Mouse (Mus musculus): Measurements from ENCODE around the gene Akap8l. TPM values are rescaled to one million over a fixed set of nuclear protein-coding genes. Genes with fewer than 3 reads are reported as not detected.

Akap8l gene
- polyA plus RNA-seq, 1 experiment from 2014 or later: 78.9 TPM

DNA sequence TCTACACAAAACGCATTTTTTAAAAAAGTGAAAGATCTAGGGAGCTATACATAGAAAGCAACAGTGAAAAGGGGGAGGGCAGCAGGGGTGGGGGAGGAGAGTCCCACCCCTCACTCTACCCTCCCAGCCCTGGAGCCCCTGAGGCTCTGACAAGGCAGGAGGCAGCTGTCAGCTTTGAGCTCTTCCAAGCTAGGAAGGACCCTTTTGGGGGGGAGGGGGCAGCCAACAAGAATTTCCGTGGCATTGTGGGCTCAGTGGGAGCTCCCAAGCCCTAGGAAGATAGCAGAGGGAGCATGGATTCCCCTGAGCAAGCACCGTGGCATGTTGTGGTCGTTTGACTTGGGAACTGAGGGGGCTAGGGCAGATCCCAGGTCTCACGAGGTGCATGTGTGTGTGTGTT lies 3.8 kb upstream of the Akap8l start:
- peaks cover 29% of the 10 kb centered on the region for H3K36me3 ChIP-seq (ENCODE audit: control insufficient read depth, insufficient read depth, low read length)
- peaks cover 5% of the 10 kb centered on the region for H3K4me1 ChIP-seq (ENCODE audit: control insufficient read depth, insufficient read depth, low read length)
- H3K9ac ChIP-seq (ENCODE audit: low read length): no peak overlapping the region
- H3K27me3 ChIP-seq (ENCODE audit: control insufficient read depth, insufficient read depth, low read length): no peaks in the 10 kb centered on the region
- no peak for ATAC-seq (ENCODE audit: insufficient read depth, low FRiP score)
- no peaks in the 10 kb centered on the region for H3K9me3 ChIP-seq (replicated peaks; ENCODE audit: control insufficient read depth, low read length)
- WGBS: 76% methylated on average over 5 of the region's 5 CpGs
- H3K4me3 ChIP-seq (replicated peaks; ENCODE audit: low read length): no peak overlapping the region
- no peak overlapping the region for H3K4me2 ChIP-seq (ENCODE audit: low read depth, low read length)
- H3K27ac ChIP-seq (ENCODE audit: low read length): no peak overlapping the region

DNA sequence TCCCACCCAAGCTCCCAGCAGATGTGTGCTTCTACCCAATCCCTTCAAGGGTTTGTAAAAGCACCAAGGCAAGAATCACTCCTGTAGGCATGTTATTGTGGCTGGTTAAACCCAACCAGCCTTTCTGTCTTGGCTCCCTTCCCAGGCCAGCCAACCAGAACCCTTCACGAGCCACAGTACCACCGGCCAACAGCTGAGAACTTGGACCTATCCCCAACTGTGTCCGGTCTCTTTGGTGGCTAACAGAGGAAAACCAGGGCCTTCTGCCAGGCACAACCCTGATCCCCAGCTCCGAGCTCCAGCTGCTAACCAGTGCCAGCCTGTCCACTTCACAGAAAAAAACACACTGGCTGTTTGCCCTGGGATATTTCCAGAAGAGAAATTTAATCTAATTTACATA lies 3.3 kb upstream of the Akap8l start:
- Histone ChIP-seq H3K9me3 (replicated peaks; ENCODE audit: control insufficient read depth, low read length) (no peaks in the 10 kb centered on the region), H3K36me3 (ENCODE audit: control insufficient read depth, insufficient read depth, low read length) (peaks cover 24% of the 10 kb centered on the region), H3K4me3 (replicated peaks; ENCODE audit: low read length) (no peak overlapping the region), H3K4me1 (ENCODE audit: control insufficient read depth, insufficient read depth, low read length) (peaks cover 10% of the 10 kb centered on the region), H3K27me3 (ENCODE audit: control insufficient read depth, insufficient read depth, low read length) (no peaks in the 10 kb centered on the region), H3K4me2 (ENCODE audit: low read depth, low read length) (no peak overlapping the region), H3K9ac (ENCODE audit: low read length) (no peak overlapping the region), H3K27ac (ENCODE audit: low read length) (no peak overlapping the region)
- 77% methylated on average over 4 of the region's 4 CpGs for WGBS
- ATAC-seq (ENCODE audit: insufficient read depth, low FRiP score): no peak

DNA sequence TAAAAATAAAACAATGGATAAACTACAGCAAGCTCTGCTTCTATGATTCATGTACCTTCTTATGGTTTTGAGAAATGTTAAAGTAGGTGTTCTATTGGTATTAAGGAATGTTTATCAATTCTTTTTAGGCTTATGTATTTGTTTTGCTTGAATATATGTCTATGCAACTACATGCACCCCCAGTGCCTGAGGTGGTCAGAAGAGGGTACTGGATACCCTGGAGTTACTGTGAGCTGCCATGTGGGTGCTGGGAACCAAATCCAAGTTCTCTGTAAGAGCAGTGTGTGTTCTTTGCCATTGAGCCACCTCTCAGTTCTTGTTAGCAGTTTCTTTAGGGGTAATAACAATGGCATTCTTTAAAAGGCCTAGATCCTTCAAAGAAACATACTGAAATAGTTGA lies 1.3 kb upstream of the Akap8l start:
- Histone ChIP-seq H3K36me3 (ENCODE audit: control insufficient read depth, insufficient read depth, low read length) (peaks cover 15% of the 10 kb centered on the region), H3K4me2 (ENCODE audit: low read depth, low read length) (no peak overlapping the region), H3K9ac (ENCODE audit: low read length) (no peak overlapping the region), H3K9me3 (replicated peaks; ENCODE audit: control insufficient read depth, low read length) (no peaks in the 10 kb centered on the region), H3K27me3 (ENCODE audit: control insufficient read depth, insufficient read depth, low read length) (no peaks in the 10 kb centered on the region), H3K4me3 (replicated peaks; ENCODE audit: low read length) (no peak overlapping the region), H3K27ac (ENCODE audit: low read length) (no peak overlapping the region), H3K4me1 (ENCODE audit: control insufficient read depth, insufficient read depth, low read length) (peaks cover 15% of the 10 kb centered on the region)
- ATAC-seq (ENCODE audit: insufficient read depth, low FRiP score): no peak

DNA sequence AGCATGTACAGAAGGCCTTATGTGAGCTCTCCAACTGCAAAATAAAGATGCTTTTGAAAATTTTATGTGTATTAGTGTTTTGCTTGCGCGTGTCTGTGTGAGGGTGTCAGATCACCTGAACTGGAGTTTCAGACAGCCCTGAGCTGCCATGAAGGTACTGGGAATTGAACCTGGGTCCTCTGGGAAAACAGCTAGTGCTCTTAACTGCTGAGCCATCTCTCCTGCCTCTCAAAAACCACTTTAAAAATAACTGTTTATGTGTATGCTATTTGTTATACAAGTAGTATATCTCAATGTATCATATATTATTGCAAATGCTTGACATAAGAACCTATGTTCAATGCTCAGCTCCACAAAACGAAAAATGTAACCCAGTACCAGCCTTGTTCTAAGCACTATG lies 862 bp upstream of the Akap8l start:
- no peak overlapping the region for H3K9ac ChIP-seq (ENCODE audit: low read length)
- ATAC-seq (ENCODE audit: insufficient read depth, low FRiP score): no peak
- no peaks in the 10 kb centered on the region for H3K9me3 ChIP-seq (replicated peaks; ENCODE audit: control insufficient read depth, low read length)
- no peak overlapping the region for H3K4me3 ChIP-seq (replicated peaks; ENCODE audit: low read length)
- H3K4me2 ChIP-seq (ENCODE audit: low read depth, low read length): peak overlapping the region; percentile 64; the same call in 1 of the 2 replicates
- H3K27ac ChIP-seq (ENCODE audit: low read length): no peak overlapping the region
- 69% methylated on average over 3 of the region's 3 CpGs for WGBS
- peaks cover 15% of the 10 kb centered on the region for H3K4me1 ChIP-seq (ENCODE audit: control insufficient read depth, insufficient read depth, low read length)
- H3K27me3 ChIP-seq (ENCODE audit: control insufficient read depth, insufficient read depth, low read length): no peaks in the 10 kb centered on the region
- peaks cover 11% of the 10 kb centered on the region for H3K36me3 ChIP-seq (ENCODE audit: control insufficient read depth, insufficient read depth, low read length)

DNA sequence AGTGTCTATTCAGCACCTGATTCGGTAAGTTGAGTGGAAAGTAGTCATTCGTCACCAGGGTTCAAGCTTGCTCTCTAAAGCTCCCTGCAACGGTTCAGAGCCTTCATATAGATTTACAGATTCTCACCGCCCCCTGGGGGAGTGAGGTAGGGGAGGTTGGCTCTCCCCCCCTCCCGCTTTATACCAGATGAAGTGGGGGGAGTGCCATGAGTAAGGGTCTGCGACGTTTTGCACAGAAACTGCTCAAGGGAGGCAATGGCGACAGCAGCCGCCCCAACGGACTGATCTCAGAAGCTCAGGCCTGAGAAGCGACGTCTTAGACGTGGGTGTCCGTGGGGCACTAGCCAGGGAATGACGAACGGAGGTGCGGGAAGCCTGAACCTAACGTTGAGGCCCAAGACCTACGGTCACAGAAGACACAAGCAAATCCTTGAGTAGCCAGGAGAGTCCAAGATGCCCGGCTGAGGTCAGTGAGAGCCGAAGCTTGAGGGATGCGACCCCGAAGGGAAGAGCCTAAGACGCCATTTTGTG lies 491 bp downstream of the Akap8l start:
- peak overlapping the region; percentile 87 for H3K9ac ChIP-seq (ENCODE audit: low read length)
- H3K27me3 ChIP-seq (ENCODE audit: control insufficient read depth, insufficient read depth, low read length): no peaks in the 10 kb centered on the region
- ATAC-seq (ENCODE audit: insufficient read depth, low FRiP score): peak; percentile 10; the same call in 1 of the 2 replicates
- peak overlapping the region; percentile 84 for H3K4me3 ChIP-seq (replicated peaks; ENCODE audit: low read length)
- WGBS: under 1% methylated on average over 24 of the region's 24 CpGs
- no peaks in the 10 kb centered on the region for H3K36me3 ChIP-seq (ENCODE audit: control insufficient read depth, insufficient read depth, low read length)
- H3K4me1 ChIP-seq (ENCODE audit: control insufficient read depth, insufficient read depth, low read length): peaks cover 15% of the 10 kb centered on the region
- H3K27ac ChIP-seq (ENCODE audit: low read length): peak overlapping the region; percentile 67
- no peaks in the 10 kb centered on the region for H3K9me3 ChIP-seq (replicated peaks; ENCODE audit: control insufficient read depth, low read length)
- H3K4me2 ChIP-seq (ENCODE audit: low read depth, low read length): peak overlapping the region; percentile 63

DNA sequence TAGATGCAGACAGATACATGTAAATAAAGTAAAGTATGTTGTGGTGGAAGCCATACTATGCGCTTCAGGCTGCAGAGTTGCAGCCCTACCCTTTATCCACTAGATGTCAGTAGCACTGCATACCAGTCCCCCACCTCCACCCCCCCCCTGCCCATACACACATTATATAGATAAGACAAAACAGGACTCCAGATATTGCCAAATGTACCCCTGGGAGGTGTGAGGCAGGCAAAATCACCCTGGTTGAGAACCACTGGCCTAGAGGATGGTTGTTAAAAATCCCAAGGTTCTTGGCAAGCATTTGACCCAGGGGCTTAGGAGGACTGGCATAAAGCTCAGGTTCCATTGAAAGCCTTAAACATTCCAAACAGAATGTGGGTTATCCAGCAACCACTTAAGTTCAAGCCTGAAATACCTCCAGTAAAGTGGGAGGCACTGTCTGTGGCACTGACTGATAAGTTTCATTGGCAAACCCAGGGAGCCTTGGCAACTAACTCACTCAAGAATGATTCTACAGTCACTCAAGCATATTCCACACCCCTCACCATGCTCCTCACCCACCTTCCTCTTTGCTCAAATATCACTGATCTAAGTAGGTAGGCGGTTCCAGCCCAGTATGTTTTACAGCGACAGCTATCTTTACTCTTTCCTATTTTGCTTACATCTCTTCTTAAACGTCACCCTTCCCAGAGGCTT lies 1.2 kb downstream of the Akap8l start:
- Histone ChIP-seq H3K4me2 (ENCODE audit: low read depth, low read length) (peak overlapping the region; percentile 63), H3K36me3 (ENCODE audit: control insufficient read depth, insufficient read depth, low read length) (no peaks in the 10 kb centered on the region), H3K9me3 (replicated peaks; ENCODE audit: control insufficient read depth, low read length) (no peaks in the 10 kb centered on the region), H3K4me1 (ENCODE audit: control insufficient read depth, insufficient read depth, low read length) (peaks cover 15% of the 10 kb centered on the region), H3K9ac (ENCODE audit: low read length) (peak overlapping the region; percentile 87), H3K27ac (ENCODE audit: low read length) (peak overlapping the region; percentile 67), H3K27me3 (ENCODE audit: control insufficient read depth, insufficient read depth, low read length) (no peaks in the 10 kb centered on the region), H3K4me3 (replicated peaks; ENCODE audit: low read length) (peak overlapping the region; percentile 84)
- 8% methylated on average over 4 of the region's 4 CpGs for WGBS
- no peak for ATAC-seq (ENCODE audit: insufficient read depth, low FRiP score)

DNA sequence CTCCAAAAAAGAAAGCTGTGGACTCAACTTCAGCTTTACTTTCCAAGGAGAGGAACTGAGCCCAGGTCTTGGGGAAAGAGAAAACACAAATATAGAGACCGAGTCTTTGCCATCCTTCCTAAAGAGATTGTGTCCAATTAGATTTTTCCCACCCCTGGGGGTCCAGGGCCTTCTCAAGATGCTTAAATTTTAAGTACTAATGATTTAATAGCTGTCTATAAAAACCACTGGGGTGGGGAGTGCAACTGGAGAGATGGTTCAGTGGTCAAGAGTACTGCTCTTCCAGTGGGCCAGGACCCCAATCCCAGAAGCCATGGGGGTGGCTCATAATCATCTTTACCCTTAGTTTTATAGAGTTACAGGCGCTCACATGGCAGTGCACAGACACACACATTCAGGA lies 2.0 kb downstream of the Akap8l start:
- no peaks in the 10 kb centered on the region for H3K36me3 ChIP-seq (ENCODE audit: control insufficient read depth, insufficient read depth, low read length)
- ATAC-seq (ENCODE audit: insufficient read depth, low FRiP score): no peak
- peaks cover 15% of the 10 kb centered on the region for H3K4me1 ChIP-seq (ENCODE audit: control insufficient read depth, insufficient read depth, low read length)
- H3K27ac ChIP-seq (ENCODE audit: low read length): no peak overlapping the region
- no peak overlapping the region for H3K9ac ChIP-seq (ENCODE audit: low read length)
- no peak overlapping the region for H3K4me3 ChIP-seq (replicated peaks; ENCODE audit: low read length)
- no peaks in the 10 kb centered on the region for H3K9me3 ChIP-seq (replicated peaks; ENCODE audit: control insufficient read depth, low read length)
- H3K27me3 ChIP-seq (ENCODE audit: control insufficient read depth, insufficient read depth, low read length): no peaks in the 10 kb centered on the region
- WGBS: 90% methylated on average over 2 of the region's 2 CpGs
- H3K4me2 ChIP-seq (ENCODE audit: low read depth, low read length): peak overlapping the region; percentile 63; the same call in 1 of the 2 replicates

DNA sequence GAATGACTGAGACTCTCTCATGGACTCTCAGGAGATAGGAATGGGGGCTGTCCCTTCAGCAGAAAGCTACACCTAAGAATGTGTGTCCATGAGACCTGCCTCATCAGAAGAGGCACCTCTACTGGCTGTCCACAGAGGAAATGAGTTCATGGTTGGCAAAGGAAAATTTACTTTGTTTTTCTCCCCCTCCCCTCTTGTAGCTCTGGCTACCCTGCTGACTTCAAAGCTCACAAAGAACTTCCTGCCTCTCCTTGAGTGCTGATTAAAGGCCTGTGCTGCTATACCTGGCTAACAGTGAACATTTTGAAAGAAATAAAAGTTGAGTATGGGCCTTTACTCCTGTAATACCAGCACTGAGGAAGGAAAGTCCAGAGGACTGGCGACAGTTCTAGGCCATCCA lies 9.3 kb downstream of the Akap8l start:
- ATAC-seq (ENCODE audit: insufficient read depth, low FRiP score): no peak
- Histone ChIP-seq H3K36me3 (ENCODE audit: control insufficient read depth, insufficient read depth, low read length) (0 out of 2 replicates have a peak, but pooled peaks cover 3% of the 10 kb centered on the region), H3K27ac (ENCODE audit: low read length) (no peak overlapping the region), H3K9me3 (replicated peaks; ENCODE audit: control insufficient read depth, low read length) (no peaks in the 10 kb centered on the region), H3K9ac (ENCODE audit: low read length) (no peak overlapping the region), H3K4me3 (replicated peaks; ENCODE audit: low read length) (no peak overlapping the region), H3K4me1 (ENCODE audit: control insufficient read depth, insufficient read depth, low read length) (no peaks in the 10 kb centered on the region), H3K4me2 (ENCODE audit: low read depth, low read length) (no peak overlapping the region), H3K27me3 (ENCODE audit: control insufficient read depth, insufficient read depth, low read length) (no peaks in the 10 kb centered on the region)
- WGBS: 86% methylated on average over 1 of the region's 1 CpGs

DNA sequence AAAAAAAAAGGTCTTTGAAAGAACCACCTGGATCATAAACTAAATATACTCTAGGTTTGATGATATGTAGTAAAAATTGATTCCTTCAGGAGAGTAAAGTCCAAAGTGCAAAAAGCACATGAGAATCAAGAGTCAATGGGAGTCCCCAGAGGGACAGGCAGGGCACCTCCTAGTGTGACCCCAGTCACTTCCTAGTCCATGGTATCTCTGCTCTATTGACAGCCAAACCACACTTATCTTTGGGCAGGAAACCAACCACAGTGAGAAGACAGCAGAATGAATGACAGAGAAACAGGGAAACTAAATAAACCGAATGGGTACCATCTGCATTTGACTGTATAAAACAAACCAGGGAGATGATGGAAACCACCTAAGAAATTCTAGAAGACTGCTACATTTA lies 10.3 kb downstream of the Akap8l start:
- 76% methylated on average over 1 of the region's 1 CpGs for WGBS
- Histone ChIP-seq H3K36me3 (ENCODE audit: control insufficient read depth, insufficient read depth, low read length) (peaks cover 8% of the 10 kb centered on the region), H3K27ac (ENCODE audit: low read length) (no peak overlapping the region), H3K4me3 (replicated peaks; ENCODE audit: low read length) (no peak overlapping the region), H3K9me3 (replicated peaks; ENCODE audit: control insufficient read depth, low read length) (no peaks in the 10 kb centered on the region), H3K9ac (ENCODE audit: low read length) (no peak overlapping the region), H3K4me1 (ENCODE audit: control insufficient read depth, insufficient read depth, low read length) (no peaks in the 10 kb centered on the region), H3K4me2 (ENCODE audit: low read depth, low read length) (no peak overlapping the region), H3K27me3 (ENCODE audit: control insufficient read depth, insufficient read depth, low read length) (no peaks in the 10 kb centered on the region)
- ATAC-seq (ENCODE audit: insufficient read depth, low FRiP score): no peak

All from stomach, embryonic 16.5 days (tissue).